Mouse (Mus musculus) cerebellum, postnatal 36 days (tissue): ENCODE measurements around the gene Dok3.
"Not testable (repeated sequence)": the region's sequence is repeated elsewhere in the genome, so short reads cannot be mapped to it uniquely, and the experiment has no call there.

Source experiments
- DNase-seq, 2 experiments: peaks; one replicate each; pipeline ENCODE4 v3.0.0; 2021 to 2022; ENCODE audit warnings: mixed read lengths in 2 of 2

Gene Dok3

DNA sequence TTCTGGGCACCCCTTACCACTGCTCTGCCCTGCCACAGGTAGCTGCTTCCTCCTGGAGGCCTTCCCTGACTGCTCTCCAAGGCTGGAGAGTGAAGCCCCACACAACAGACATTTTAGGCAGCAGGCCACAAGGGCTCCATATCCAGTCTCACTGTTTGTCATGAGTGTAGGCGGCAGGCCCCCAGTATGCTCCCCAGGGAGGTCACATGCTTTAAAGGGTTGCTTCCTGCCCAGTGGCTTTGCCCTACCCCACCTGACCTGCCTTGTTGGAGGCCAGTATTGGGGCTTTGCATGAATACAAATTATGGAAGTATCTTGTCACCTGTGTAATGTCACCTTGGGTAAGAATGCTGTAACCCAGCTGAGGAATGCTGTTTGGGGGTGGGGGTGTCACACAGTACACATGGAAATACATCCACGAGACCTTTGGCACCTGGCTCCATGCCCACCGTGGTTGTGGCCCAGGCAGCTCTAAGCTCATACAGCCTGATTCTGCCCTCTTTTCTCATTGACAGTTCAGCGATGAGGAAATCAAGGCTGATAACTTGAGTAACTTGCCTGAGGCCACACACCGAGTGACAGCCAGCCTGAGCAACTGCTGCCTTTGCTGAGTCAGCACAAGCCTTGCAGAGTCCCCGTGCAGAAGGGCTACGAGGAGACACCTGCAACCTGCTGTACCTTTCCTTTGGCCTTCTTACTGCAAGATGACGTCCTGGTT, at the start of gene Dok3:
Gene Dok3 (minus strand): TSS at position 99 of the 718 bp plus-strand sequence.
- no peak for DNase-seq

DNA sequence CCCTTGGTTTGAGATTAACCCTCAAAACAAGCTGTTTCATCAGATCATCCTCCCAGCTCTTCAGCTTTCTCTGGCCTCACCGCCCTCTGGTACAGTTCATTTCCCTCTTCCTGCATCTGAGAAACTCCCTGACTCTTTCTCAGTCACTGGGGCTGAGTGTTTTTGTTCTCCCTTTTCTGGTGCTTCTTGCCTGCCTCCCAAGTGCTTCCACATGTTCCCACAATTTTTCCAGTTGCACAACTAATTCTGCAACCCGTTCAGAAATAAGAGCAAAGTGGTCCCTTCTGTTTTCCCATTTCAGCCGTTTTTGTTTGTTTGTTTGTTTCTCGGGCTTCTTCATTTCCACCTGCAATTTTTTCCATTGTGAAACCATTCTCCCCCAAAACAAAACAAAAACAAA, 49.0 kb upstream of the Dok3 start:
- DNase-seq = no peak

DNA sequence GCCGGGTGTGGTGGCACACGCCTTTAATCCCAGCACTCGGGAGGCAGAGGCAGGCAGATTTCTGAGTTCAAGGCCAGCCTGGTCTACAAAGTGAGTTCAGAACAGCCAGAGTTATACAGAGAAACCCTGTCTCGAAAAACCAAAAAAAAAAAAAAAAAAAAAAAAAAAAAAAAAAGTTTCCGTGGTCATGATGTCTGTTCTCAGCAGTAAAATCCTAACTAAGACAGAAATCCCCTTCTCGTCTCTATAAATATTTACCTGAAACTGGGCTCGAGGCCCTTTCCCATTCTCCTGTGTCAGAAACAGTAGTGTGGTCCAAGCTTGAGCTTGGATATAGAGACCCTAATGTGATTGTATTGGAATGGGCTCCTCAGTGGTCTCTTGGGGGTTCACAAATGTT, 47.8 kb upstream of the Dok3 start:
- DNase-seq = not testable (repeated sequence)

DNA sequence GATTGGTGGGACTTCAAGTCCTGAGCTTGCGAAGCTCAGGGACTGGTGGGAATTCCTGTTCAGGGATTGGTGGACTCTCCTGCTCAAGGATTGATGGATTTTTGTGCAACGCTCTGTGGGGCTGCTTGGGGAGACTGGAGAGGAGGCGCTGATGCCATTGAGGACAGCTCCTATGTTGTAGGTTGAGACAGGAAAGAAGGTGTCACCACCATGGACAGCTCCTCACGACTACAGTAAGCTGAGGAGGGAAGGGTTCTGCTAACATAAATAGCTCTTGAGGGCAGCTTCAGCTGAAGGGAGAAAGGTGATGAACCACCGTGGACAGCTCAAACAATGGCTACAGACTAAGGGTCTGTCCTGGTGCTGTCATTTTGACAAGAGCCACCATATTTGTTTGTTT, 46.8 kb upstream of the Dok3 start:
- DNase-seq = no peak

DNA sequence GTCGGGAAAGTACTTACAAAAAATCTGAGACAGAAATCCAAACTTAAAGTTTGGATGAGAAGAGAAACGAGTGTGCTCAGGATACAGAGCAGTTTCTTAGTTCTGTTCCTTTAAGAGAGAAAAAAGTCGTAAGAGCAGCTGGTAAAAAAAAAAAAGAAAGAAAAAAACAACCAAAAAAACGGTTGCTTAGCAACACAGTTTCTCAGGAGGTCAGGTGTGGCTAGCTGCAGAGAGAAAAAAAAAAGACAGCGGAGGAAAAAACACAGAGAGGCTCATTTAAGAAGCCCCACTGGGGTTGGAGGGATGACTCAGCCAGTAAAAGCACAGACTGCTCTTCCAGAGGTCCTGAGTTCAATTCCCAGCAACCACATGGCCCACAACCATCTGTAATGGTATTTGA, 45.2 kb upstream of the Dok3 start:
- no peak for DNase-seq

DNA sequence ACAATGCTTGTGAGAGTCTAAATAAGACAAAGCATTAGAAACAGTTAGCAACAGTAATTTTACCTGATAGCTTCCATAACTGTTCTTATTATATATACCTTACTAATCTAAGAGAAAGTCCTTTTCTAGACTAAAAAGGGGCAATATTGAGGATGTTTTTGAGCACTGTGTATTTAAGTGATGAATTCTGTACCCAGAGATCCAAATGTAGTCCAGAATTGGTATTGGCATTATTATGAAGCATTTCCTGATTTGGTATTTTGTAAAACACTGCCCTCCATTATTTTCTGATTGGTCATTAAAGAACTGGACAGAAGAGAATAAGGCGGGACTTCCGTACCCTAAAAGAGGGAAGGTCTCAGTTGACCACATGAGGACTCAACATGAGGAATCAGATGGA, 44.3 kb upstream of the Dok3 start, which contains the start of gene Tmed9:
Gene Tmed9 (plus strand): TSS at position 301 of the 400 bp plus-strand sequence.
- DNase-seq = no peak

DNA sequence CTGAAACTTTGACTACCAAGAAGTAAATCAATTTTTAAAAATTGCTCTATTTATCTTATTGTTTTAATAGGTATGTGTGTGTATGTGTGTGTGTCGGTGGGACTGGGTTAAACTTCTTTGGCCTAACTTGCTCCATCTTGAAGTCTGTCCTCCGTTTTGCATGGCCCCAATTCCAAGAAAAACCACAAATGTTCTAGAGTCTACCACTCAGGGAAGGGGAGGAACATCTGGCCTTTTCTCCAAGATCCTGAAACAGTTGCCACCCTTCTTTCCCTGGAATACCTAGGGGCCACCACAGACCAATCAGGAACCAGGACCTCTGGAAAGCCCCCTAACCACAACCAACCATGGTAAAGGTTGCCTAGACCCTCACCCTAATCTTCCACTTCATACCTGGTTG, 42.9 kb upstream of the Dok3 start:
- no peak for DNase-seq

DNA sequence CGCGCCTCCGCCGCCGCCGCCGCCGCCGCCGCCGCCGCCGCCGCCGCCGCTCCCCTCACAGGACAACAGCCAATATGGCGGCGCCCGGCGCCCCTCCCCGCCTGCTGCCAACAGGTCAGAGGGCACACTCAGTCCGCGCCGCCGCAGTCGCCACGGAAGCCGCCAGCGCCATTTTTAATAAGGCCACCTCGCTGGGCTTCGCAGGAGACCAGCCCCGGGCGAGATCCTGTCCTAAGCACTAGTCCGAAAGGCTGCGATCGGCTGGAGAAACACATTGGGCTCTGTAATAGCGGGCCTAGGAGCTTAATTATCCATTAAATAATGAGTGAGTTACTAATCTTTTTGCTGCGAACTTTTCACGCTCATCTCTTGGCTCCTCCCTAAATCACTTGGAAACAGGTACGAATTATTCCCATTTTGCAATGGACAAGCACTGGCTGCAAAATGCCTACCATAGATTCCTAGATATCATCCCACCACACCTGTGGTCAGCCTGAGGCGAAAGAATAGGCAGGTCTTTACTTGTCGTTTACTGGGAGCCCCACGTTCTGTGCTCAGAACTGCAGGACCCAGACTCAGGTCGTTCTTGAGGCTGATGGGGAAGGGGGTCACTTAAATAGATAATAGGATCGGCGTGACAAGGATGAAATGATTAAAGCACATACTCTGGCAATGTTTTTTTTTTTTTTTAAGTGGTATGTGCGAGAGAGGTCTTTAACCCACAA, 42.1 kb upstream of the Dok3 start, which contains the start of gene Fam193b:
Gene Fam193b (minus strand): TSS at position 94 of the 725 bp plus-strand sequence.
- peak; percentile 96 to 97 for DNase-seq

DNA sequence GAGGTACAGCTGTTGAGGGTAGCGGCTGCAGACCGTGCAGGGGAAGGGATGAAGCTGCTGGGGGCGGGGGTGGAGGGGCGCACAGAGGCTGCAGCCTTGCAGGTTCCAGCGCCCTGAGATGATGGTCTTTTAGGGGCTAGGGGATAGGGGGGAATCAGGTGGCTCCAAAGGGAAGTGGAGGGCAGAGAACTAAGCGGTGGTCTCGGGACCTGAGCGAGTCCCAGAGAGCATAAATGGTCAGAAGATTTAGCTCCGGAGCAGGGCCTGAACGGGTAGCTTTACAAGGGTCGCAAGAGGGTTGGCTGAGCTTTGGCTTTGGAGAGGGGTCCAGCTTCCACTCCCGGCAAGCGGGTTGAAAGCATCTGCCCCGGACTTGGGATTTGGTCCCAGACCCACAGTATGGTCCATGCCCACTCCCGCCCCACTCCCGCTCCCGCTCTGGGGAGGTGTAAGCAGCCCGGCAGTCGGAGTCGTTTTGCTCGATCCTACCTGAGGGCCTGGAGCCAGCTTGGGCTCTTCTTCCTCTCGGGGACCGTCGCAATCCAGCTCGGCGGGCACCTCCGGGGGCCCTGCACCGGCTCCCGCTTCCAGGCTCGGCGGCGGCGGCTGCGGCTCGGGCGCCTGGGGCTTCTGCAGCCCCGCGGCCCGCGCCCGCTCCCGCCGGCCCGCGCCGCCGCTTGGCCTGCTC, 41.3 kb upstream of the Dok3 start:
- peak; percentile 45 to 54 for DNase-seq

DNA sequence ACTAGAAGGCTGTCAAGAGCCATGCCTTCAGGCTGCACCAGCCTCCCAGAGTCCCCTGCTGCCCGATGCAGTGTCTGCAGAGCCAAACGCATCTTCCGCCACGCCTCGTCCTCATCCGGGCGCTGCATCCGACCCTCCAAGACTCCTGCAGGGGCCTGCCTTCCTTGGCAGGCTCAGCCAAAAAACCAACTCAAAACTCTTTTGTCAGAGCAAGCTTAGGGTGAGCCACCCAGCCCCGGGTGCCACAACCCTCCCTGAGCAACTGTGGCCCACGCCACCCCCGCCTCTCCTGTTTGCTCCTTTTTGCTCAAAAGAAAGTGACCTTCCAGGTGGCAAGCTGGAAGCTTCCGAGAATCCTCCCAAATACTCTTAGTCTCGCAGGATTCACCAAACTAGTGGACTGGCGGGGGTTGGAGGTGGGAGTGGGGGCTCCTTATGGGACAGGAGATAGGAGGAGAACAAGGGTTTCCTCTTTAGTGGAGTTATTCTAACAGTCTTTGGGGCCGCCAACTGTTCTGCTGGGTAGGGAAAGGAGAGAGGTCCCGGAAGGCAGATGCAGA, 40.7 kb upstream of the Dok3 start:
- DNase-seq = peak; percentile 21

DNA sequence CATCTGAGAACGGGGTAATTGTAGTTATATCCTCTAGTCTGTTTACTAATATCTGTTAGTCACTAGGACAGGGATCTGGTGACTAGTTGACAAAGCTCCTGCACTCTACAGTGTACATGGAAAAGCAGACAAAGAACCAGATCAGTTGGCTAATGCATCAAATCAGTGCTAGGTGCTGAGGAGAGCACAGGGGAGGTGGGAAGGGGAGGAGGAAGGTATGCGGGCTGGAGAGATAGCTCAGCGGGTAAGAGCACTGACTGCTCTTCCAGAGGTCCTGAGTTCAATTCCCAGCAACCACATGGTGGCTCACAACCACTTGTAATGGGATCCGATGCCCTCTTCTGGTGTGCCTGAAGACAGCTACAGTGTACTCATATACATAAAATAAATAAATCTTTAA, 39.4 kb upstream of the Dok3 start:
- DNase-seq = not testable (repeated sequence)

DNA sequence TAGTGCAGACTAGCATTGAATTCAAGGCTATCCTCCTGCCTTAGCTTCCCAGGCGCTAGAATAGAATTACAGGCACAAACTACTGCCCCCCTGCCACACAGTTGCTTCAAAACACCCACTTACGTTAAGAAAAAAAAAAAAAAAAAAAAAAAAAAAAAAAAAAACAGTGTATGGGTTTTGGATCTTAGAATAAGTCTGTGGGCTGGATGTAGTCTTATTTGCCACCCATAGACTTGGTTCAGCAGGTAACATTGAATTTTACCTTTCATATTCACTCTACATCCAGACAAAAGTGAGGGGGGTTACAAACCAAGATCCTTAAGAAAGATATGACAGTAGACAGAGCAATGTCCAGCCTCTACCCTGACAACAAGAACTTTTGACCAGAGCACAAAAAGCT, 38.9 kb upstream of the Dok3 start:
- no peak for DNase-seq

DNA sequence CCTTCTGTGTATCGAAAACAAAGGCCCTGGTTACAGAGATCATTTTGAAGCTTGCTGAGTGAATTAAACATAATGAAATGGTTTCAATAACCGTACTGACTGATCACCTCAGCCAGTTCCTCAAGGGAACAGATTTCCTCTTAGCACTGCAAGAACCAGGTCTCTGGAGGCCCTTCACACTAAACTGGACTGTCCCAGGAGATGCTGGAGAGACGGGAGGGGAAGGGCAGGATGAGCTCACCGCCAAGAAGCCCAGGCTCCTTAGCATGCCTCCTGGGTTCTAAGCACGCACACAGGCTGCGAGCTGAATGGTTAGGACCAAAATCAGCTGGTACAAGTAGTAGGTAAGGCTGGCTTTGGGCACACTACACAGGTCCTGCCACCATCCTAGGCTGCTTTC, 37.9 kb upstream of the Dok3 start:
- no peak for DNase-seq

DNA sequence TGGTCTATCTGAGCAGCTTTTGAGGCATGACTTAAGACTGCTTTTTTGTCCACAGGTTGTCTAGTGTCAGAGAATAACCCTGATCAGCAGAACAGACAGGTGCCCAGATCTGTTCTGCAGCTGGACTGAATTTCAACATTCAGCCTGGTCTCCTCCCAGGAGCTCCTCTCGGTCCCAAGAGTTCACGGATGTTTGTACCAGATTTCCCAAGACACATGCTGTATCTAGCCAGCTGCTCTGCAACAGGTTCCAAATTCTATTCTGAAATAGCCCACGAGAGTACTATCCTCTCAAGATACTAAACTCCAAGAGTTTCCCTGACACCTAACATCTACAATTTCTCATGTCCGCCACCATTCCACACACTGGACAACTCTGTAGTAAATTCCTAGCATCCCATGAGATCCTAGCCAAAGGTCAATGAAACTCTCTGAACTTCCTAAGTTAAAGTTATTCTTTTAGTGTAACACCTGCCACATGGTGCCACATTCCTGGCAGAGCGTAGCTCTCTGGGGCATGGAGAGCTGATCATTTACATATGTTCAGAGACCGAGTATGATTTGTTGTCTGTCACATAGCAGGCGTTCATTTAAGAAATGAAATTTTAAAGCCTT, 34.3 kb upstream of the Dok3 start:
- DNase-seq = no peak

DNA sequence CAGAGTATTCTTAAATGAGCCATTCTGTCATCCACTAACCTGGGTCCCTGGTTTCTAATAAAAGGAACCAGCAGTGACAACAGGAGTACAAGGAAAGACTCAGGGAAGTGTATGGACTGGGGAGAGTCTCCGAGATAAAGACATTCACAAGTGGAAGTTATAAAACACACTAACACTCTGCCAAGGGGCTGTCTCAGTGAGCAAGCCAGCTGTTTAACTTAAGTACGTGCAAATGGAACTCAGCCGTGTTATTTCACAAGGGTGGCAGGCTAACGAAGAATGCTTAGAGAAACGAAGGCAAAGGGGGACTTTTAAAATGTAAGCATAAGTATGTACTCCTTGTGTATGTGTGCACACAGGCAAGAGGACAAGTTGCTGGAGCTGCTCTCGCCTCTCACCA, 28.4 kb upstream of the Dok3 start:
- no peak for DNase-seq

DNA sequence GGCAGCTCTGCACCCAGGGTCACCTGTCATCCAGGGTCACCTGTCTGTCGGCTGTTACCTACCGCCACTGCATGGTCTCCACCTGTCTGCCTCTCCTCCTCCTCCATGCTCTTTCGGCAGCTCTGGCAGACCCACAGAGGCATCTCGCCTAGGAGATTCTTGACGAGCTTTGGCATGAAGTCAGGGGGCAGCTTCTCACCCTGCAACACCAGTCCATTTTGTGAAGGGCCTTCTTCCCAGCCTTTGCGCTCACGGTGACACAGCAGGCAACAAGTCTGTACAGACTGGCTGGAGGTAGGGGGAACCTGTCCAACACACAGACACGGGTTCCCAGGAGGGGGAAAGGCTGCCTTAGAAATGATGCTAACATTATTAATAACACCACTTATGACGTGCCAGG, 26.8 kb upstream of the Dok3 start:
- DNase-seq = no peak

DNA sequence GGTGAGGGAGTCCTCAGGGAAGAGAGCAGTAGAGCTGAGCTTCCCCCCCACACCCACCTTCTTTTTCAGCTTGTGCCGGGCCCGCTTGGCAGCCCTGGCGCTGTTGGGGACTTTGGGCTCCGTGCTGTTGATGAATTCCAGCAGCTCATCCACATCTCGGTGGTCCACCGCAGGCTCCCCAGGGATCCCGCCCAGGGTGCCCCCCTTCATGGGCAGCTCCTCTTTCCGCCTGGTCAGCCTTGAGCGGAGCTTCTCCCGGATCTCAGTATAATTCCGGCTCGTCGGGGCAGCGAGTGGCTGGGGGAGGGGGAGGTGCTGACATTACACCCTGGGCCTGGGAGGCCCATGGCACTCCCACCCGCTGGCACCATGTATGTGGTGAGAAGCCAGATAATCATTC, 20.0 kb upstream of the Dok3 start:
- DNase-seq = no peak

DNA sequence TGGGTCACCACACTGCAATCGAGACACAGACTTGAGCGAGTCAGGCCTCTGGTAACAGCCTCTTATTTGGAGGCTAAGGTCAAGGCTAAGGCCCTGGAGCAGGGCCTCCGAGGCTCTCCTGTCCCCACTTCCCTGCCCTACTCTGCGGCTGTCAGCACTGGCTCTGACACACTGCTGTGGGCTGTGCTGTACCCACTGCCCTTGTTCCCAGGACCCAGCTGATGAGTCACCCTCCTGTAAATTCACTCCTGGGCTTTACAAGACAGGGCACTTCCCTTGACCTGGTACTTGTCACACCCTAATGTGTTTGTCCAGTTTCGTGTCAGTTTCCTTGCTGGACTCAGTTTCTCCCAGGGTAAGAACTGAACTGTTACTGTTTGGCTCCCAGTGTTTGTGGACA, 19.3 kb upstream of the Dok3 start:
- no peak for DNase-seq

DNA sequence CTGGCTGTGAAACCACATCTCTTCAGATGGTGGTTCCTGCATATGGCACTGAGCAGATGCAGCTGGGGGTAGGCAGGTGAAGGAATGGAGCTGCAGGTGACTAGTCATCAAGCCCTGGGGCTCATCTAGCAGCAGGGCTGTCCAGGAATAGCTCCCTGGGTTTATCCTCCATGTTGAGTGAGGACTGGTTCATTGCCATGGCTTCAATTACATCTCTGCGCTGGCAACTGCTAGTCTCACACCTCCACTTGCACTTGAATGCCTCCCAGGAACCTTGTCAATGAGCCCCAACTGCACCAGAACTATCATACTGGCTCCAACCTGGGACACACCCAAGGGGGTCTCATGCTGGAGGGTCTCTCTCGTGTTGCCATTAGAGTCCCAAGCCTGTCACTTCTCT, 18.8 kb upstream of the Dok3 start:
- DNase-seq = no peak

DNA sequence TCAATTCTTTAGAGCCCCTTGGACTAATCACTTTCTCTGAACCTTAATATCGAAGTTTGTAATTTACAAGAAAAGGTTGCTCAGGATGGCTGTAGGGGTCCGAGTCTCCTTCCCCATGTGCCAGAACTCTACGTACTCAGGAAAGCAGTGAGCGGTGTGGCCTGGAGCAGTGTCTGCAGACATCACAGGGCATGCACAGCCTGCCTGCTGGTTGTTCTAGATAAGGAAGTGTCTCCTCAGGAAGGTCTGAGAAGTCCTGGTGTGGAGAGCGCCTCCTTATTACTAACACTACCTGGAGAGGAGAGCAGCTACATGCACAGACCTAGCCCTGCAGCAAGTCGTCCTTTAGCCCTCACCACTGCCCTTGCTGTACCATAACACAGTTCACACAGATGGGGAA, 15.7 kb upstream of the Dok3 start:
- no peak for DNase-seq

DNA sequence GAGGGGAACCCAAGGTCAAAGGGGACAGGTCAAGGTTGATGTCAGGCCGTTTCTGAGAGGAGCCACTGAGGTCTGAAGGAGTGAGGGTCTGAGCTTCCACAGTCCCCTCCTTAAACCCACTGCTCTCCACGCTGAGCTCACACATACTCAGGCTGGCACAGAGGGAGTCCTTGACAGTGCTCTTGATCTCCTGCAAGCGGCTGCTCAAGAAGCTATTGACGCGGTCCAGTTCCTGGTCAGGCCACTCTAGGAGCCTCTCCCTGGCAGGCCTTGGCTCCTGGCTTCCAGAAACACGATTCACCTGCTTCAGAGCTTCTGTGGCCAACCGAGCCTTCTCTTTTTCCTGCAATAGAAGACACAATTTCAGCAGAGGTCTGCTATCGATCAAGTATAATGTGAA, 14.4 kb upstream of the Dok3 start:
- no peak for DNase-seq

DNA sequence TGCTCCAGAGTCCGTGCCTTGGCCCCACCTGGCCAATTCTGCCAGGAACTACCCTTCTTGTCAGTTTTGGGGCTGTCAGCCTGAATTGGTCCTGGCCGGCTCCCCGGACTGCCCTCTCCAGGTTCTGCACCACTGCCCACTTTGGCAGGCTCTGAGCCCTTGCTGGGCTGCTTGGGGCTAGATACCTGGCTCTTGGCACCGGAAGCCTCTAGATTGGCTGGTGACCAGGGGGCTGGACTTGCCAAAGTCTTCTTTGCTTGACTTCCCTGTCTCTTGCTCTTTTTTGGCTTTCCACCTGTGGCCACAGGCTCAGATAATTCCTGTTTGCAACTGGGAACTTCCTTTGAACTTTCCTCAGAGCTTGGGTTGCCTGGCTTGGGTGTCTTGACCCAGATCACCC, 13.8 kb upstream of the Dok3 start:
- DNase-seq = peak; percentile 25 to 26

DNA sequence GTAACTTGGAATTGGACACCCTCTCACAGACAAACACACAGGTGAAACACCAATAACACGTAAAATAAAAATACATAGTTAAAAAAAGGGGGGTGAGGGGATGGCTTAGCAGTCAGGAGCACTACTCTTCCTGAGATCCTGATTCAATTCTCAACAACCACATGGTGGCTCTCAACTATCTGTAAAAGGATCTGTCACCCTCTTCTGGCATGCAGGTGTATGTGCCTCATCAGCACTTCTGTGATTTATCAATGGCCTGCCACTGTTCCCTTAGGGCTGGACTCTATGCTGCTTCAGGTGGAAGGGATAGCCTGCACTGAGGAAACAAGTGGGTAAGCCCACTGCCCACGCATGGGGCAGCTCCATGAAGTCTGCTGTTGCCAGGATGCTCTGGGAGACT, 11.8 kb upstream of the Dok3 start:
- peak in 1 of 2 experiments; percentile 29 for DNase-seq
